Mouse (Mus musculus): ENCODE results near the gene Saysd1. TPM values are rescaled to one million over a fixed set of nuclear protein-coding genes. Genes with fewer than 3 reads are reported as not detected.

The Saysd1 gene
- total and polyA plus RNA-seq, 3 experiments, result 3.2 to 4.4 TPM; not detected in 1

GRCm38 (mm10) chr14:20114951-20115350 is 23.4 kb downstream of the Saysd1 start:
- Histone ChIP-seq H3K36me3 (ENCODE audit: control insufficient read depth in 1 of 2, insufficient read depth in 2 of 2, low read length in 2 of 2) (no peaks in the 10 kb centered on the region), H3K9me3 (replicated peaks; ENCODE audit: insufficient read depth, low read length) (no peaks in the 10 kb centered on the region), H3K27ac (ENCODE audit: control insufficient read depth, low read depth, low read length) (no peak overlapping the region), H3K4me3 (ENCODE audit: control insufficient read depth in 1 of 2, insufficient read depth in 1 of 2, low read depth in 2 of 2, low read length in 2 of 2) (no peak overlapping the region), H3K79me2 (ENCODE audit: control insufficient read depth, insufficient read depth, low read length, poor library complexity) (no peaks in the 10 kb centered on the region), H3K4me1 (ENCODE audit: control insufficient read depth in 1 of 2, insufficient read depth in 2 of 2, low read length in 2 of 2) (no peaks in the 10 kb centered on the region), H3K9ac (ENCODE audit: control insufficient read depth, low read depth, low read length, poor library complexity, severe bottlenecking) (no peak overlapping the region), H3K27me3 (ENCODE audit: control insufficient read depth in 1 of 2, insufficient read depth in 2 of 2, low read length in 2 of 2) (peaks cover 3 to 6% of the 10 kb centered on the region in 2 experiments; a peak in 3 of 4 replicates)
- TF ChIP-seq CHD2 (IDR thresholded peaks at IDR 0.05; ENCODE audit: low read length) (no peak), MYB (IDR thresholded peaks at IDR 0.05; ENCODE audit: low read depth, low read length) (no peak), MAX (IDR thresholded peaks at IDR 0.05; ENCODE audit: low read length) (no peak), CTCF (IDR thresholded peaks at IDR 0.05 in 2 of 3, conservative IDR thresholded peaks at IDR 0.05 in 1 of 3; ENCODE audit: control insufficient read depth in 1 of 3, insufficient read depth in 1 of 3, low read depth in 2 of 3, low read length in 3 of 3, poor library complexity in 1 of 3, severe bottlenecking in 1 of 3) (no peak)
- no peak for DNase-seq (ENCODE audit: low read depth, low spot score)

GRCm38 (mm10) chr14:20113964-20114363 is 24.4 kb downstream of the Saysd1 start:
- no peaks in the 10 kb centered on the region for H3K9me3 ChIP-seq (replicated peaks; ENCODE audit: insufficient read depth, low read length)
- H3K4me3 ChIP-seq (ENCODE audit: control insufficient read depth in 1 of 2, insufficient read depth in 1 of 2, low read depth in 2 of 2, low read length in 2 of 2), result no peak overlapping the region
- no peak overlapping the region for H3K9ac ChIP-seq (ENCODE audit: control insufficient read depth, low read depth, low read length, poor library complexity, severe bottlenecking)
- no peaks in the 10 kb centered on the region for H3K79me2 ChIP-seq (ENCODE audit: control insufficient read depth, insufficient read depth, low read length, poor library complexity)
- H3K4me1 ChIP-seq (ENCODE audit: control insufficient read depth in 1 of 2, insufficient read depth in 2 of 2, low read length in 2 of 2), result no peaks in the 10 kb centered on the region
- H3K27me3 ChIP-seq (ENCODE audit: control insufficient read depth in 1 of 2, insufficient read depth in 2 of 2, low read length in 2 of 2), result peaks cover 3 to 6% of the 10 kb centered on the region in 2 experiments; a peak in 3 of 4 replicates
- peak; percentile 72 for DNase-seq (ENCODE audit: low read depth, low spot score)
- no peak overlapping the region for H3K27ac ChIP-seq (ENCODE audit: control insufficient read depth, low read depth, low read length)
- H3K36me3 ChIP-seq (ENCODE audit: control insufficient read depth in 1 of 2, insufficient read depth in 2 of 2, low read length in 2 of 2), result no peaks in the 10 kb centered on the region
- TF ChIP-seq CHD2 (IDR thresholded peaks at IDR 0.05; ENCODE audit: low read length) (no peak), SMC3 (IDR thresholded peaks at IDR 0.05; ENCODE audit: low read depth, low read length) (peak; percentile 97), RAD21 (IDR thresholded peaks at IDR 0.05; ENCODE audit: low read depth, low read length) (peak; percentile 92), CHD1 (IDR thresholded peaks at IDR 0.05; ENCODE audit: low read depth, low read length) (no peak), ZC3H11A (IDR thresholded peaks at IDR 0.05; ENCODE audit: low read depth, low read length) (peak; percentile 88), CTCF (IDR thresholded peaks at IDR 0.05 in 2 of 3, conservative IDR thresholded peaks at IDR 0.05 in 1 of 3; ENCODE audit: control insufficient read depth in 1 of 3, insufficient read depth in 1 of 3, low read depth in 2 of 3, low read length in 3 of 3, poor library complexity in 1 of 3, severe bottlenecking in 1 of 3) (peak; percentile 82 to 96 (median 95)), E2F4 (IDR thresholded peaks at IDR 0.05; ENCODE audit: borderline replicate concordance, low read depth, low read length) (no peak), UBTF (IDR thresholded peaks at IDR 0.05; ENCODE audit: borderline replicate concordance, insufficient read depth, low read depth, low read length) (no peak)

GRCm38 (mm10) chr14:20113189-20113961 is 25.0 kb downstream of the Saysd1 start:
- Histone ChIP-seq H3K27ac (ENCODE audit: control insufficient read depth, low read depth, low read length) (no peak overlapping the region), H3K9me3 (replicated peaks; ENCODE audit: insufficient read depth, low read length) (no peaks in the 10 kb centered on the region), H3K4me3 (ENCODE audit: control insufficient read depth in 1 of 2, insufficient read depth in 1 of 2, low read depth in 2 of 2, low read length in 2 of 2) (no peak overlapping the region), H3K4me1 (ENCODE audit: control insufficient read depth in 1 of 2, insufficient read depth in 2 of 2, low read length in 2 of 2) (no peaks in the 10 kb centered on the region), H3K36me3 (ENCODE audit: control insufficient read depth in 1 of 2, insufficient read depth in 2 of 2, low read length in 2 of 2) (no peaks in the 10 kb centered on the region), H3K27me3 (ENCODE audit: control insufficient read depth in 1 of 2, insufficient read depth in 2 of 2, low read length in 2 of 2) (peaks cover 3 to 6% of the 10 kb centered on the region in 2 experiments; a peak in 3 of 4 replicates), H3K9ac (ENCODE audit: control insufficient read depth, low read depth, low read length, poor library complexity, severe bottlenecking) (no peak overlapping the region), H3K79me2 (ENCODE audit: control insufficient read depth, insufficient read depth, low read length, poor library complexity) (no peaks in the 10 kb centered on the region)
- TF ChIP-seq E2F4 (IDR thresholded peaks at IDR 0.05; ENCODE audit: borderline replicate concordance, low read depth, low read length) (no peak), MXI1 (IDR thresholded peaks at IDR 0.05; ENCODE audit: low read depth, low read length) (no peak), MAX (IDR thresholded peaks at IDR 0.05; ENCODE audit: low read length) (no peak), CTCF (IDR thresholded peaks at IDR 0.05 in 2 of 3, conservative IDR thresholded peaks at IDR 0.05 in 1 of 3; ENCODE audit: control insufficient read depth in 1 of 3, insufficient read depth in 1 of 3, low read depth in 2 of 3, low read length in 3 of 3, poor library complexity in 1 of 3, severe bottlenecking in 1 of 3) (no peak), JUND (IDR thresholded peaks at IDR 0.05; ENCODE audit: low read depth, low read length) (no peak), USF1 (IDR thresholded peaks at IDR 0.05; ENCODE audit: low read depth, low read length) (no peak), CHD2 (IDR thresholded peaks at IDR 0.05; ENCODE audit: low read length) (no peak), TAL1 (IDR thresholded peaks at IDR 0.05; ENCODE audit: low read length) (no peak), POLR2A (IDR thresholded peaks at IDR 0.05; ENCODE audit: control insufficient read depth in 1 of 2, insufficient read depth in 1 of 2, low read depth in 1 of 2, low read length in 2 of 2, poor library complexity in 1 of 2) (no peak), TCF12 (IDR thresholded peaks at IDR 0.05; ENCODE audit: low read depth, low read length) (no peak), UBTF (IDR thresholded peaks at IDR 0.05; ENCODE audit: borderline replicate concordance, insufficient read depth, low read depth, low read length) (no peak), ELF1 (IDR thresholded peaks at IDR 0.05; ENCODE audit: low read depth, low read length) (no peak), HCFC1 (IDR thresholded peaks at IDR 0.05; ENCODE audit: low read depth, low read length) (no peak), GATA1 (IDR thresholded peaks at IDR 0.05; ENCODE audit: low read depth, low read length) (no peak), ETS1 (IDR thresholded peaks at IDR 0.05; ENCODE audit: low read depth, low read length) (no peak), MAFK (IDR thresholded peaks at IDR 0.05; ENCODE audit: borderline replicate concordance, low read depth, low read length) (no peak), POLR2AphosphoS2 (IDR thresholded peaks at IDR 0.05; ENCODE audit: low read length) (no peak), NELFE (IDR thresholded peaks at IDR 0.05; ENCODE audit: low read depth, low read length) (no peak)
- no peak for DNase-seq (ENCODE audit: low read depth, low spot score)

All from MEL (cell line).